Mouse (Mus musculus) yolk sac, embryonic 10.5 days (tissue): Measurements from ENCODE around the gene Mdga2.
A peak's percentile ranks its signal among the peaks of the same experiment; 100 is the strongest.

Source experiments
- DNase-seq: peaks from one replicate; pipeline ENCODE4 v3.0.0-alpha.2; 2017; ENCODE audit warnings: low spot score

The Mdga2 gene

DNA sequence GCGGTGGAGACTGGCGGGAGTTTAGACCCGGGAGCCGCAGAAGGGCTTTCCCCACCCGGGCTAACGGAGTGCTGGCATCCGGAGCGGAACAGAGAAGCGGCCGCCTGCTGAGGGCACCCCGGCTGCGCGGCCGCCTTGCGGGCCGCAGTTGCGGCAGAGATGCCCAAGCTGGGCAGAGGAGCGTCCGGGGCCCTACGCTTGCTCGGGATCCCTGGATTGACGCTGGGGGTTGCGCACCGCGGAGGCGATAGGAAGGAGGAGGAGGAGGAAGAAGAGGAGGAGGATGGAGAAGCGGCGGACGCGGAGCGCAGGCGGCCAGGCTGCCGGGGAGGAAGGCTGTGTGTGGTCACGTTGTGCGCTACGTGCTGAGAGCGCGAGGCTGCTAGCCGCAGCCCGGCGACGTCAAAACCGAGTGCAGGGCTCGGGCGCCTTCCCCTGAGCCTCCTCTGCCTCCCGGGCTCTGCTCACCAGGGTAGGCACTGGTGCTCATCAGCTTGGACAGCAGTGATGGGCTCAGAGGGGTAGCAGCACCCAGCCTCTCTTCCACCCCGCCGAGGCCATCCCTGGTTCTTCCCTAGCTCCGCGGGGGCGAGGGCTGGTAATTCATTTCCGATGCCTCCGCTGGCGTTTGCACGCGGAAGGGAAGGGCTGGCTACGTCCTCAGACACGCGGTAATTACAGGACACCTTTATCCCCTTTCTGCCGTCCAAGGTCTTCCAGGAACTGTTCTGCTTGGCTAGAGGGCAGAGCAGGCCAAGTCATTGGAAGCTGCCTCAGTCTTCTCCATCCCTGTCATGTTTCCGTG lies at the start of gene Mdga2:
Gene Mdga2, minus strand, starts transcription at position 329 of the 805 bp plus-strand sequence.
- no peak for DNase-seq

DNA sequence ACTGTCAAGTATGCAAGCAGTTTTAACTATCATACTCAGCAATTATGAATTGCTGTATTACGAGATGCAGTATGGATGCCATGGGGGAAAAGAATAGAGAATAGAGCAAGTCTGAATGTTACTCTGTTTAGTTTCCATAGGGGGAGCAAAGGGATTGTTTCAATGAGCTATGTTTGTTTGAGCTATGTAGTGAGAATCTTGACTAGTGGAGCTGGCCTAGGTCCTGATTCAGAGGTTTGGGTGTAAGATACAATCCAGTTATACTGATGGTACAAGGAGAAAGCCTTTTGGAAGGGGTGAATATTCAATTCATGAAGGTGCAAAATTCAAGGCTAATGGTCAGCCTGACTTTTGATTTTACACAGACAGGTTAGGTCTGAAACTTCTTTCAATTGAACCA lies 45.1 kb upstream of the Mdga2 start:
- DNase-seq = no peak

DNA sequence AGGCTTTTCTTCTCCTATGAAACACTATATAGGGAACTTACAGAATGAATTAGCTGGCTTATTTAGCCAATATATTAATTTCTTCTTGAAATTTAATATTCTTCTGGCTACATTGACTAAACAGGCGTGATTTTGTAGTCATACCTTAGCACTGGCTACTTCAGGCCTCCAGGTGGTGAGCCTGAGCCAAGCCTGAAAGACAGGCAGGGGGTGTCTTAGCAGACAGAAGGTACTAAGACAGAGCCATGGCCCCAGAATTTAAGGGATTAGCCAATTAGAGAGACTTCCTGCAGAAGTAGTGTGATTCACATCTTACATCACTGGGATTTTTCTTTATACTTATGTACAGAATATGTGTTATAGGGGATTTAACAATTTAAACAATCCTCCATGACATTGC lies 1.2 kb upstream of the Mdga2 start:
- no peak for DNase-seq

DNA sequence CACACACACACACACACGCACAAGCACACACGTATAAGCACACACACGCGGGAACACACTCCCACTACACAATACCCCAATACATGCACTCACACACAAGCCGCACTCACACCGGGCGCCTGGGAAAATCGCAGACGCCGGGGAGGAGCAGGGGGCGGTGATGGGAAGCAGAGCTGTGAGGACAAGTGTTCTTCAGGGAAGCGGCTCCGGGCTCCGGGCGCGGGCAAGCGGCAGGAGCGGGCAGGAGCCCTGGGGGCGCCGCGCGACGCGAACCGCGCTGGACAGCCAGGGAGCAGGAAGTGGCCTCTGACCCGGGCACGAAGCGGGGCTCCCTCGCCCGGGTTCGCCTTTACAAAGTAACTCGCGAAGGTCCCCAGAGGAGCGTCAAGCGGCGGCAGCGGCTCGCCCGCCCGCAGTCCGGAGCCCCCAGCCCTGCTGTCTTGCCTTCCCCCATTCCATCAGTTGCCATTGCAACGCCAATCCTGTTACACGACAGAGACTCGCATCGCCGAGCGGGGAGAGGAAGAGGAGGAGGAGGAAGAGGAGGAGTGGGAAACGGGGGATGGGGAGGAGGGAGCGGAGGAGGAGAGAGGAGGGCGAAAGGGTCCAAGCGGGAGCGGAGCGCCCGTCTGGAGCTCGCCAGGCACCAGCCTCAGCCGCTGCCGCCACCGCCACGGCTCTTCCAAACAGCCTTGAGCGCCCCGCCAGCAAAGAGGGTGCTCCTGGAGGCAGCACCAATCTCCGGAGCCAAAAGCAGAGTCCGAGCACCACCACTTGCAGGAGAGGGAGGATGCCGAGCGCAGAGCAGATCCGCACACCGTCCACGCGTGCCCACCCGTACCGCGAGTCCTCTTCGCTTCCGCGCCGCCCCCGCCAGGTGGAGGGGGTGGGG lies 774 bp downstream of the Mdga2 start:
- DNase-seq = peak; percentile 7

DNA sequence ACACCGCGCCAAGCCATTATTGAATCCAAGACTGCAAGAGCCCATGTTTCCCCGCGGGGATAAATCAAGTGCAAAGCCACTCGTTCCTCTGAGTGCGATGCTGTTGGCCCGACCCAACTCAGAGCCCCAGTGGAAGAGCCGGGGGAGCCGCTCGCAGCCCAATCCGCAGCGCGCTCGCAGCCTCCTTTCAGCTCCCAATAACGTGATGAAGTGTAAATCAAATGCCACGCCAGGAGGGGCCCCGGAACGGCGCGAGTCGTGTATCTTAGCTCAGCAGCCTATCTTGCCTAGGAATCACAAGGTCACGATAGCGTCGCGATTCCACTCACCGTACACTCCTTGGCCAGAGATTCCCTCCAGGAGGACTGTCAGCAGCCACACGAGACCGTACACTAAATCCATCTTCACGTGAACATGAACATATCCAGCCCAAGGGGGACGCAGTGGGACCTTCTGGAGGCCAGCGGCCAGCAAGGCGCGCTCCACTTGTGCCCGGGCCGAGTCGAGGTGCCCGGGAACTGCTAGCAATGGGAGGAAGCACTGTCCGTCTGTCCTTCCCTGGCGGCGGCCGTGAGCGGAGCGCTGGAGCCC lies 1.6 kb downstream of the Mdga2 start:
- DNase-seq = no peak

DNA sequence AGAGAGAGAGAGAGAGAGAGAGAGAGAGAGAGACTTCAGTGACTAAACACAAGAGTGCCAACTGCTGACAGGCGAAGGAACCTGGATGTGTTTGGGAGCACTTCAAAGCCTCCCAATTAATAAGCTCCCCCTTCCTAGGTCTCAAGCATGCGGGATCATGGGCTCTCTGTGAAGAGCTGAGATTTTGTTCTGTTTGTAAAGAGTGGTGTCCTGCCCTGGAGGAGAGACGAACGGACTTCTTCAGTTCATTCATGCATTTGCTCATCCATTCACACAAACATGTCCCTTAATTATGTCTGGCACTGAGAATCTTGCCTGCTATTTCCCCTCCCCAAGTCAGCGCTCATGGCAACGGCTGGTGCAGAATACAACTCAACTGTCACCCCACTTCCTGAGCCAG lies 2.3 kb downstream of the Mdga2 start:
- no peak for DNase-seq

DNA sequence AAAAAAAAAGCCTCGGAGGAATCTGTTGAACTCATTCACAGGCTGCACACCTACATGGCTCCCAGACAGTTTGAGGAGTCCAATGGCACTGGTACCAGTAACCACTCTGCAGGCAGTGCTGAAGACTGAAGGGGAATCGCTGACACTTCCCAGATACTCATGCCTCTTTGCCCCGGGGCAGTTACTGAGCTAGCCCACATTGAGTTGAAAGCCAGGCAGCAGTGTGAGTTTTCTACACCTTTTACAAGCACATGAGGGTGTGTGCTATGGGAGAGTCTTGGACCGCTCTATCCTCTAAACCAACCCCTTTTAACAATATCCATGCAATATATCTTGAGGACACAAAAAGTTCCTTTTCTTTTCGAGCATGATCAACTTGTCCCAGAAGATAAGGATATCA lies 2.8 kb downstream of the Mdga2 start:
- no peak for DNase-seq

DNA sequence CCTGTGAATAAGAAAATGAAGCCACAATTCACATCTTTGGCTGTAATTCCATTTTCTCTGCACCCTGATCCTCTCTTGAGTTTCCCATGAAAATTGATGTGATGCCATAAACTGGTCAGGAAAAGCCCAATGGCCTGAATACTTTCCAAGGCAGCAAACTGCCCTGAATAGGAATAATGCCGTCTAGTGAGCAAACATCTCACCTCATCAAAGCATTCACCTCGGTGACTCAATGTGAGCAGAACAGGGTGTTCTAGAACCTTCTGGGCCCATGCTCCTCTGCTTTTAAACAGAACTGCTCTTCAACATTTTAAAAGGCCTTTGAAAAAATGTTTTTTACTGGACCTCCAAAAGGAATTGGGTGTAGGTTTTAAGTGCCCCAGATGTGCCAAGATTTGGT lies 9.5 kb downstream of the Mdga2 start:
- DNase-seq = no peak

DNA sequence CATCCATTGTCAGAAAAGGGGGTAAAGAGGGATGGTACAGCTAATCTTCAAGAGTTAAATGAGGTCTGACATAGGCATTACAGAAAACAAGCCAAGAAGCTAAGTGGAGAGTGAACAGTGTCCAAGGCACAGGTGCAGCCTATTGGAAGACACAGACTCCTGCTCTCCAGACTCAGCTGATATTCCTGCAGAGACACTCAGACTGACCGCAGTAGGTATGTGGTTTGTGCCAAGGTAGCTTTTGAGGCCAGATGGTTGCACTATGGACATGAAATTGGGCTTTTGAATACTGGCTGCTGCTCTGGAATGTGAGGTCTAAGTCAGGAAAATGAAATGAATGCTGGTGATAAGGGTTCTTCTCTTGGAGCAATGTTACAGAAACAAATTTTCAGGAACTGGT lies 44.2 kb downstream of the Mdga2 start:
- no peak for DNase-seq

DNA sequence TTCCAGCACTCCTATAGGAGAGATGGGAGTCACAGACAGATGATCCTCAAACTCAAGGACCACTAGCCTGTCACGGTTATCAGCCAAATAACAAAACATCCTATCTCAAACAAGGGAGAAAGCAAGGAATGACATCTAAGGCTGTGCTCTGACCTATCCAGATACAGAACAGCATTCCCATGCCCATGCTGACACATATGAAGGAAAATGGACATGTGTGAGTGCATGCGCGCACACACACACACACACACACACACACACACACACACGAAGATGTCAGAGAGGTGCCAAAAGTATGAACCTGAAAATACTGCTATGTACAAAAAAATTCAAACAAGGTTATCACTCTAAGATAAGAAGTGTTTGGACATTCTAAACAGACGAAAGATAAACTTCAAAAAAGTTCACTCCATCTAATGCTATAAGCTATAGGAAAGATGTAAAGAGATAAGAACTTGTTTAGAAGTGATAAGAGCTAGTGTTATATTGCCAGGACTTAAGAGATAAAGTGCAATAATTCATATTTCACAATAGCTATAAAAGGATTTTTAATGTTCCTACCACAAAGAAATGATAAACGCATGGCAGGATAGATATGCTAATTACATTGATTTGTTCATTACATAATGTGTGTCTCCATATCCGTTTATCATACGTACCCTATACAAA lies 65.6 kb downstream of the Mdga2 start:
- no peak for DNase-seq

DNA sequence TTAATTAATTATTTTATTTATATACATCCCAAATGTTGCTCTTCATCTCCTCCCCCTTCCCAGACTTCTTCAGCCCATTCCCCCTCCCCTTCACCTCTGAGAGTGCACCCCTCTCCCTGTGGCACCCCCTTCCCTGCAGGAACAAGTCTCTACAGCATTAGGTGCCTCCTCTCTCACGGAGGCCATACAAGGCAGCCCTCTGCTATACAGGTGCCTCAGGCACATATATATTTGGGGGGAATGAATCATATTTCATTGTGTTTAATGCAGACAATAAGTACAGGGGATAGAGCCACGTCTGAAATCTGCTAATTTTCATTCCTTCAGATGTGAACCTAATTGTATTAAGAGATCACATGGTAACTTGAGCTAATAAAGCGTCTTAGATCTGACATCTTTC lies 69.3 kb downstream of the Mdga2 start:
- DNase-seq = no peak

DNA sequence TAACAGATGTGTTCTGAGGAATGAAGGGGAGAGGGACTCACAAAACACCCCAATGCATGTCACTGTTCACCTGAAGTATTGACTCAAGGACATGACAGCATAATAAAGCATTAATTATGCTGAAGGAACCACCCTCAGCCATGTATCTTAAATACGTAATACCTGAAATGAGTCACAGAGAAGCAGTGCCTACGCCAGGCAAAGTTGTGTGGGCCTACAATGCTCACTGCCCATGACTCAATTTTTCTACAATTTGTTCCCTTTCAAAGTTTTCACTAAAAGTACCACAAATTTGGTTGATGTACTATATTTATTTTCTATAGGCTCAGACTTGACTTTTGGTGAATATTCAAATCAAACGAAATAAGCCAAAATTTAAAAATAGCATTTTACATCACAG lies 80.7 kb downstream of the Mdga2 start:
- DNase-seq = no peak

DNA sequence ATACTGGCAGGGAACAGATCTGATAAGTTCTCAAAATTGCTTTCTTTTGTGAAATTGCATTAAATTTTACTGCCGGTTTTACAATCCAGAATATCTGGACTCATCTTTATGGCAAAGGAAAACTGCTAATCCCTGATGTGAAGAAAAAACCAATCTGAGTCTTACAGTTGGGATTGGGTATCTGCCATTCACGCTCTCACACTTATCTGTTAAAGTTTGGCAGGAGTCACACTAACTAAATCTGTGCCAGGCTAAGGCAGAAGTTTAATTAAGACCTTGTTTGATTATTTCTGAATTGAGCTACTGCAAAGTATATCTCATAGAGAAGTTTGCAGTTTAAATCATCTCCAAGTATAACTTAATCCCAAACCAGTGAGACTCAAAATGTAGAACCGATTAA lies 82.2 kb downstream of the Mdga2 start:
- DNase-seq = no peak

DNA sequence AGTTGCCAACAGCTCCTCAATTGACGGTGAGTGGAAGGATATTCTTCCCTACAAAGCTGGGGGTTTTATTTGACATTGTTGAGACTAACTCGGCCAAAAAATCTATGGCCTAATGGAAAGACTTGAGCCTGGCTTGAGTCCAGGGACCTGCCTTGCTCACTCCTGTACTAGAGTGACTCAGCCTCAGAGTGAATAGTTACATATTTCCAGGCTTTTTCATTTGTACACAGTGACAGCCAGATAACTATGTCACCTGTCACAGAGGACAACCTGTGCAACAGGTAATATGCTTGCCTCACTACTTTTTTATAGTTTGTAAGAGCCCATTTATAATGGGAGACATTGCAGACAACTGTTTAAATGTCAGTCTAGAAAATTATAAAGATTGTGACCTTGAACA lies 94.9 kb downstream of the Mdga2 start:
- no peak for DNase-seq

DNA sequence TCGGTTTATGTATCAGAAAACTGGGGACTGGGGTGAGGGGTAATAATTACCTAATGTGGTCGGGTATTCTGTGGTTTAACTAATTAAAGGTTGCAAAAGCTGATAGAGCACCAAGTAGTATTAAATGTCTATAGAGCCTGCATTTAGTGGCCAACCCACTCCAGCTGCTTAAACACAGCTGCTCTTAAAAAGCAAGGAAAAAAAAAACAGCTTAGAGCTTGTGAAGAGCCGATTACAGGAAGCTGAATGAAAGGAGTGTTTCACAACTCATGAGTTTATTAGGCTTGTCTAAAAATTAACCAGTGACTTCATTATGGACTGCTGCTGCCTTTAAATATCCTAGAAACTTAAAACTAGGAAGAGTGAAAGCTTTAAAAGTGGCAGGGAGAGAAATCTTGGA lies 98.5 kb downstream of the Mdga2 start:
- DNase-seq = no peak

DNA sequence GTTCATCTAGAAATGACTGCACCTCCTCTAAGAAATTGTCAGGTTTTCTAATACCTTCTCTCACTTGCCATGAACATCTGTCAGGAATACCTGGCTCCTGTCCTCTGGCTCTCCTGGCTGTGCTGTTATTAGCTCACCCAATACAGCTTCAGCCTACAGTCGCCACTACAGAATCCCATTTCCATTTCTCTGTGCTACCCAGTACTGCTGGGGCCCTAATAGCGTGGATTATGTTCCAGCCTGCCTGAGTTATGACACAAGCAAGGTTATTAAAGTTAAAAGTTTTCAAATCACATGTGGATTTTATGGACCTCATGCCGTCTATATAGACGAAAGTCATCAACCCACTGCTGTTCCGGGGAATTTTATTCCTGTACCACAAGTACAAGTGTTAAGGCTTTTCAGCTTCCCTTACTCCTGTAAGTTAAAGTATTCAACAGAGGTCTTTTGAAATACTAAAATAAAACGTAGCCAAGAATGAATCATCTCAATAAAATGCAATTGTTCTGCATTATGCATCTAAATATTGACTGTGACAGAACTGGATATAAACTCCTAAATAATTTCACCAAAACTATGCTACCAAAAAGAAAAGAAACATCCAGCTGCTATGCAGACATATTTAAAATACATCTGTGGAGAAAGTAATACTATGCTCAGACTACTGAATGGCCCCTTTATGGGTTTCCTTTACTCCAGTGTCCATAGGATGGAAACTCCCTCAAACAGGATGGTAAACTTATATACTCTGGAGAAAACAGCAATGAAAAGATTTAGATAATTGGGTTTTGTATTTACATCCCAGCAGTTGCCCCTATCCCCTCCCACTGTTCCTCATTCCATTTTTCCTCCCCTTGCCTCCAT lies 103.5 kb downstream of the Mdga2 start:
- DNase-seq = no peak

DNA sequence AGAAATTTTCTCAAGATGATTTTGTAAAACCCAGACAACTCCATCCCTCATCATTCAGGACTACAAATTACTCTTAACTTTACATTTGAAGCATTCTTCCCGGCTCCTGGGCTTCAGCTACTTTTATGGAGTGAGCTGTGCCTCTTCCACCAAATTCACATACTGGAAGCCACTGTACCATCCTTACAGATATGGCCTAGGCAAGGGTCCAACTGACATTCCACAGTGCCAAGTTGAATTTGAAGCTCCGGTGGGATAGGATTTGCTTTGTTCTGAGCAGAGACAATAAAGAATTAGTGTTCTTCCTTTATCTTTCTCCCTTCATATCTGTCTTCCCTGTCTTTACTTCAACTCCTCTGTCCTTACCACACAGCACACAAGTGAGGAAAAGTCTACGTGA lies 118.2 kb downstream of the Mdga2 start:
- DNase-seq = no peak

DNA sequence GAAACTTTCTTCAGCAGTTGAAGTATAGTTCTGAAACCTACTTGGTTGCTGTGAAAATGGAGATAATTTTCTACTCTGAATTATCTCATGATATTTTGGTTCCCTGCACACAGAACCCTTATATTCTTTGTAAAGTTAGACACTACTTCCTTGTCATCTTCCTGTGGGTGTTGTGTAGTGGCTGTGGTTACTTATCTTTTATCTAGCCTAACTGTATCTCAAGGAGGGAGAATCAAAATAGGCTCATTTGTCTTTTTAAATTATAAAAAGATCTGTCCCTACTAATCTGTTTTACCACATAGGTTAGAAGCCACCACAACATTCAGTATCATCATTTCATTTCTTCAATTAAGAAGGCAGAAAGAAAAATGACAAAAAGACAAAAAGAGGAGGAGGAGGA lies 127.9 kb downstream of the Mdga2 start:
- DNase-seq = no peak

DNA sequence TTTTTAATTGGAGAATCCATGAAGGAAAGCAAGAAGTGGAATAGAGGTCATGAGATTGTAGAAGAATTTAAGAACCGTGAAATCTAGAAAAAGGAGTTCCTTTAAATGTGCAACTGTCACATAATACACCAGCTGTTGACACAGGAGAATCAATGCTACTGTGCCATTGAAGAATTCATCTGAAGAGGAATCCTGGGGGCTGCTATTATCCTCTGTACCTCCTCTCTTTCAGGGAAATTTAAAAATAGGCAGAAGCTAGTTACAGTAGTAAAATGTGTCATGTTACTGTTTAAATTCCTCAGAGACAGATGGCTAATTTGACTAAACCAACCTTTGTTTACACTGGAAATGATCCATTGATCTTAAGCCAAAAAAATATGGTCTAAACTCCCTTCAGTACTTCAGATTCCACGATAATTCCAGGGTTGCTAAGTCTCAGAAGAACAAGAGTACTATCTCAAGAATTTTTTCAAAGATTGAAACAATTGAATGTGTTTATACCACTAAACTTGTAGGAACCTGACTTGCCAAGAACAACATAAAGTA lies 131.9 kb downstream of the Mdga2 start:
- DNase-seq = no peak

DNA sequence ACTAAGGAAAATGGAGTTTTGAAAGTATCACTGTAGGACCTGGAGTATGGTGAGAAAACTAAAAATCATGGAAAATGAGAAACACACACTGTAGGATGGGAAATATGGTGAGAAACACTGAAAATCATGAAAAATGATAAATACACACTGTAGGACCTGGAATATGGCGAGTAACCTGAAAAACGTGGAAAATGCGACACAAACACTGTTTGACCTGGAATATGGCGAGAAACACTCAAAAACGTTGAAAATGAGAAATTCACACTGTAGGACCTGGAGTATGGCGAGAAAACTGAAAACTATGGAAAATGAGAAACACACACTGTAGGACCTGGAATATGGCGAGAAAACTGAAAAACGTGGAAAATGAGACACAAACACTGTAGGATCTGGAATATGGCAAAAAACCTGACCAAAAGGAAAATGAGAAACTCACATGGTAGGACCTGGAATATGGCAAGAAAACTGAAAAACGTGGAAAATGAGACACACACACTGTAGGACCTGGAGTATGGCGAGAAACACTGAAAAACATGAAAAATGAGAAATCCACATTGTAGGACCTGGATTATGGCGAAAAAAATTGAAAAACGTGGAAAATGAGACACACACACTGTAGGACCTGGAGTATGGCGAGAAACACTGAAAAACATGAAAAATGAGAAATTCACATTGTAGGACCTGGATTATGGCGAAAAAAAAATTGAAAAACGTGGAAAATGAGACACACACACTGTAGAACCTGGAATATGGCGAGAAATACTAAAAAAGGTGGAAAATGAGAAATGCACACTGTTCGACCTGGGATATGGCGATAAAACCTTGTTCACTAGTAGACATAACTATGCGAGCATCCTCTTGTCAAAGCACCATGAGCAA lies 163.0 kb downstream of the Mdga2 start:
- DNase-seq = peak; percentile 4
